Mouse (Mus musculus) olfactory bulb, adult 2 months (tissue): ENCODE results near the gene Parp2. TPM values are rescaled to one million over a fixed set of nuclear protein-coding genes. Genes with fewer than 3 reads are reported as not detected.
"Not testable (repeated sequence)": the region's sequence is repeated elsewhere in the genome, so short reads cannot be mapped to it uniquely, and the experiment has no call there.

Experiments used
- H3K27ac ChIP-seq: fragments of 200-500 bp; 2 replicates; pipeline ENCODE4 v1.5.1; 2012; ENCODE audit warnings: low read depth, low read length; ENCODE audit not compliant: insufficient read depth
- H3K4me1 ChIP-seq: fragments of 200-500 bp; 2 replicates; pipeline ENCODE4 v1.6.1; 2012; ENCODE audit warnings: low read length; ENCODE audit not compliant: control insufficient read depth, insufficient read depth
- H3K4me3 ChIP-seq: fragments of 200-500 bp; 2 replicates; pipeline ENCODE4 v1.5.1; 2012; ENCODE audit warnings: mild to moderate bottlenecking, low read depth, low read length, moderate library complexity; ENCODE audit not compliant: insufficient read depth
- CTCF ChIP-seq: fragments of 200-500 bp; IDR thresholded peaks from 2 replicates; pipeline ENCODE4 v1.5.1; 2012; ENCODE audit warnings: low read depth, mild to moderate bottlenecking, low read length, moderate library complexity; ENCODE audit not compliant: insufficient read depth
- POLR2A ChIP-seq: fragments of 200-500 bp; IDR thresholded peaks from 2 replicates; pipeline ENCODE4 v1.6.1; 2012; ENCODE audit warnings: mild to moderate bottlenecking, low read depth, low read length, moderate library complexity; ENCODE audit not compliant: insufficient read depth
- WGBS: fragments of 180-500 bp; shearing (Covaris S2); methylation state at CpG from one replicate; pipeline ENCODE4 v1.1.7; 2018; 5-methylcytosine and 5-hydroxymethylcytosine counted together
- polyA plus RNA-seq: library from polyadenylated mRNA; stranded (reverse); fragments of >200 nt; gene quantifications from 2 replicates; pipeline ENCODE4 v1.2.4, GENCODE M21; 2012; ENCODE audit warnings: low replicate concordance; ENCODE audit not compliant: missing spikeins, insufficient read depth, insufficient read length

The Parp2 gene
- polyA plus RNA-seq, 1 experiment = not detected

DNA sequence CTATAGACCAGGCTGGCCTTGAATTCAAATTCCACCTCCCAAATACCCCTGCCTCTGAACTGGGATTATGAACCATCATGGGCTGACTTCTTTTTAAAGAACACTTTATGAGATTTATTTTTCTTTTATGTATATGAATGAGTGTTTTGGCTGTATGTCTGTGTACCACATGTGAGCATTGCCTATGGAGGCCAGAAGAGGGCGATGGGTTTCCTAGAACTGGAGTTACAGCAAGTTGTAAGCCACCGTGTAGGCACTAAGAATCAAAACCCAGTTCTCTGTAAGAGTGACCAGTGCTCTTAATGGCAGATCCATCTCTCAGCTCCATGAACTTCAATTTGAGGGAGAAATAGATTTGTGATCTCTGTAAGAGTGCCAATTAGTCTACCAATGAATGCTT is 15.6 kb downstream of the Parp2 start:
- H3K27ac ChIP-seq = no peak overlapping the region
- no peak overlapping the region for H3K4me3 ChIP-seq
- H3K4me1 ChIP-seq = no peaks in the 10 kb centered on the region
- 81% methylated on average over 2 of the region's 2 CpGs for WGBS
- TF ChIP-seq CTCF (no peak), POLR2A (no peak)

DNA sequence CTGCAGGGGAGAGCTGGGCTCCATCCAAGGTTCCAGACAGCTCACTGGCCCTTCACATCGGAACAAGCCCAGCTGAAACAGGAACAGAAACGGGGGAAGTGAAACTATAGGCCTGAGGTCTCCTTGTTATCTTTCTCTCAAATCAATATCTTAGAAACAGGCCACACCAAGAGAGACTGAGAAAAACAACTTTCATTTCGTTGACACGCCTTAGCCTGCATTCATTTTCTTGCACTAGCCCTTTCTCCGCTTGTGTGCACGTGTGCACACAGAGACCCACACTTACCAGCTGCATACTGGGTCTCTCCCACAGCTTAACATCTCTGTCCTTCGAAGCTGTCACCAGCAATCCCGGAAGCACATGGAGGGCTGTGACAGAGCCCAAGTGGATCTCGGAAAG is 16.6 kb downstream of the Parp2 start:
- Histone ChIP-seq H3K27ac (no peak overlapping the region), H3K4me1 (no peaks in the 10 kb centered on the region), H3K4me3 (no peak overlapping the region)
- WGBS = 90% methylated on average over 9 of the region's 9 CpGs
- no peak for TF ChIP-seq POLR2A
- TF ChIP-seq CTCF = no peak

DNA sequence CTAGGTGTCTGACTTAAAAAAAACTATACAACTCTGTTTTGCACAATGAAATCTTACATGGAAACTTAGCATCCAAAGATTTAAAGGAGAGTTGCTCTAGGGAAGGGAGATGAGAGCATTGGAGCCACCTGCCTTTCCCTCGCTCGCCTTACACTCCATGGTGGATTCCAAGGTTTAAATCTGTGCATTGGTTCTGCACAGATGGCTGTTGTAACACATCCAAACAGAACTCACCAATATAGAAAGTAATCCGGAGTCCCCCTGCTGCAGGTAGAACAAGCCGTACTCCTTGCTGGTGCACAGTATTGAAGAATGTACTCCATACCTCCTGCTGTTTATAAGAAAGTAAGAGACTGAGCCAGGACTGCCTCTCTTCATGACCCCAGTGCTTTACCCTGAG is 18.9 kb downstream of the Parp2 start:
- WGBS = 90% methylated on average over 4 of the region's 4 CpGs
- H3K27ac ChIP-seq = no peak overlapping the region
- H3K4me3 ChIP-seq = no peak overlapping the region
- no peak for TF ChIP-seq POLR2A
- no peak for TF ChIP-seq CTCF
- H3K4me1 ChIP-seq = no peaks in the 10 kb centered on the region

DNA sequence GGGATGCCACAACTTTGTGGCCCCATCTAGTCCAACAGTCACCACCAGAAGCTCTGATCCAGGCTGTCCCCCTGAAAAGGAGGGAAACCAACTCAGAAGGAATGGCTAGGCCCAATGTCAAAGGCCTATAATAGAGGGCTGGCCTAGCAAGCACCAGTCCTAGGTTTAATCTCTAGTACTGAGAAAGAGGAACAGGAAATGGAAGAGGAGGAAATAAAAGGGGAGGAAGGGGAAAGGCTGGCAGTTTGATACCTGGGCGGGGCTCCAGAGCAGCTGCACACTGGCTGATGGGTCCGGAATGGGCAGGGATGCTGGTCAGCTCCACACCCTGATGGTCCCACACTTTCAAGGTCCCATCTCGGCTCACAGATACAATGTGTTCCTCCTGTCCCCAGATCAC is 22.2 kb downstream of the Parp2 start:
- WGBS = 78% methylated on average over 3 of the region's 3 CpGs
- TF ChIP-seq POLR2A = no peak
- no peak for TF ChIP-seq CTCF

DNA sequence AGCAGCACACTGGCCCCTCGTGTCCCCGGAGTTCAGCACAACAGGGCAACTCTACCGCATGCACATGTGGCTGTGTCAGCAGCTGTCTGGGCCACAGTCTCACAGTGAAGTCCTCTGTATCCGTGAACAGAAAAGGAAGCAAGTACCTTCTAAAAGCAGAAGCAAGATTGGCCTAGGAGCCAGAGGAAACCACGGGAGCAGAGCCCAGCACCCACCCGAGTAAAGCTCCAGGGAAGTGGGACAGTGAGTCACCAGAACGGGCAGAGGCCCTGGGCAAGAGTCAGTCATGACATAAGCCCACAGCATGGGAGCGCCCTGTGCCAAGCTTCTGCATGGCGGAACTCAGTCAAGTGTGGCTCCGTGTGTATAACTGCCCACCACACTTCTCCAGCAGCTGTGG is 26.3 kb downstream of the Parp2 start:
- Histone ChIP-seq H3K4me3 (no peak overlapping the region), H3K27ac (no peak overlapping the region), H3K4me1 (no peaks in the 10 kb centered on the region)
- no peak for TF ChIP-seq POLR2A
- TF ChIP-seq CTCF = no peak
- WGBS = 69% methylated on average over 10 of the region's 10 CpGs

More for the DNA sequence above, 22.2 kb downstream of the Parp2 start:
- no peak overlapping the region for H3K4me3 ChIP-seq
- no peaks in the 10 kb centered on the region for H3K4me1 ChIP-seq
- no peak overlapping the region for H3K27ac ChIP-seq

DNA sequence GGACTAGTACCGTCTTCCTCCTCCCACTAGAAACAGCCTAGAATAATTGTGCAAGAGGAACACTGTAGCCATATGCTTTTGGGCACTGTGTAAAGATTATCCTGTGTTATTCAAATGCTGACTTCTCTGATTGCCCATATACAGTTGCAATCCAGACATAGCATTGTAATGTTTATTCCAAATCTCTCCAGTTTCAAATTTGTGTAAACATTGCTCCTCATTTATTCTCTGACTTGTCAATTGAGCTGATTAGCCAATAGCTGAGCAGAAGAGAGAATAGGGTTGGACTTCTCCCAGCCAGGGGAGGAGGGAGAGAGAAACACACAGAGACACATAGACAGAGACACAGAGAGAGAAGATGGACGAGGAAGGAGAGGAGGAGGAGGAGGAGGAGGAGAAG is 26.8 kb downstream of the Parp2 start:
- WGBS = 42% methylated on average over 2 of the region's 2 CpGs
- H3K4me1 ChIP-seq = no peaks in the 10 kb centered on the region
- no peak overlapping the region for H3K4me3 ChIP-seq
- TF ChIP-seq POLR2A (no peak), CTCF (no peak)
- H3K27ac ChIP-seq = no peak overlapping the region

DNA sequence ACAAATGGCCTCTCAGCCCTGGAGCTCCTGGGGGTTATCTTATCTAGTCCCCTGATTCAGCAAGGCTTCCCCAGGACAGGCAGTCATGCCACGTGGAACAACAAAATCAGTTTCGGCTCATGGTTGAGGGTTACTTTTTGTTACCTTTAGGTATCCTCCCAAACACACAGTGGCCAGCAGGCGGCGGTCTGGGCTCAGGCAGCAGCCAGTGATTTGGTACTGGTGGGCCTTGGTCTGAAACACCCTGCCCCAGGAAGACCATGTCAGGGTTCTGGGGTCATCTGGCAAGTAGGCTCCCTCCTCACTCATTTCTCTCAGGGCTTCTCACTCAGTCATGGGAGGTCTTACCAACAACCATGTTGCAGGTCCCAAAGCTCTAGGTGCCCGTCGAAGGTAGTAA is 29.6 kb downstream of the Parp2 start:
- no peak overlapping the region for H3K4me3 ChIP-seq
- TF ChIP-seq POLR2A = no peak
- TF ChIP-seq CTCF = no peak
- H3K27ac ChIP-seq = no peak overlapping the region
- H3K4me1 ChIP-seq = no peaks in the 10 kb centered on the region
- 70% methylated on average over 6 of the region's 6 CpGs for WGBS

DNA sequence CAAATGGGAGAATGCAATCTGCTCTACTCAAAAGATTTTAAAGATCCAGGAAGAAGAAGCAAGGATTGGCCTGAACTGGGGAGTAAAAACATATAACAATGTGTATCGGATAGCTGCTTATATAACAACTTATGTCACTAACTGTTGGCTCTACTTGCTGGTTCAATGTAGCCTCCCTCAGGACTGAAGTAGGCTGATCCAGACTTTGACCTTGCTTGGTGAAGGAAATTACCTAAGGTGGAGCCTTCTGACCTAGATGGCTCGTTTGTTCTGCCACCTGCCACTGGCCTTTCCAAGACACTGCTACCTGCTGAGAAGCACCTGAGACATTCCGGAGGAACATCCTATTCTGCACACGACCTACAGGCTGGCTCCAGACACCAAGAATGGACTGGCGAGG is 48.1 kb downstream of the Parp2 start:
- Histone ChIP-seq H3K27ac (no peak overlapping the region), H3K4me3 (no peak overlapping the region), H3K4me1 (no peaks in the 10 kb centered on the region)
- TF ChIP-seq CTCF (no peak), POLR2A (no peak)
- WGBS = 84% methylated on average over 5 of the region's 5 CpGs

DNA sequence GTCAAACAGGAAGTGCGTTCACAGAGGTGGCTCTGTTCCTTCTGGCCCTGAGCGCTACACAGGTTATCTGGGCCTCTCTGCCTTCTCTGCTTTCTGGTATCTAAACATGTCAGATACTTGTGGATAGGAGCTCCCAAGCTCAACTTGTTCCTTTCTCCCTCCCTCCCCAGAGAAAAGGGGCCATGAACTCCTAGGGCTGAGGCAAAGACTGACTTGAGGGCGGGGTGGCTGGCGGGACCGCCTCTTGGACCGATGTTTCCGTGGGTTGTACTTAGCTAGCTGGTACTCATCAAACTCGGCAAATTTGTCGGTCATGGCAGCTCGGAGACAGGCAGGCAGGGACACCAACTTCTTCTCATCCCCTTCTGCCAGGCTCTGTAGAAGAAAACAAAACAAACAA is 55.0 kb downstream of the Parp2 start:
- TF ChIP-seq CTCF (no peak), POLR2A (no peak)
- WGBS = 91% methylated on average over 10 of the region's 10 CpGs
- Histone ChIP-seq H3K27ac (no peak overlapping the region), H3K4me1 (no peaks in the 10 kb centered on the region), H3K4me3 (no peak overlapping the region)

DNA sequence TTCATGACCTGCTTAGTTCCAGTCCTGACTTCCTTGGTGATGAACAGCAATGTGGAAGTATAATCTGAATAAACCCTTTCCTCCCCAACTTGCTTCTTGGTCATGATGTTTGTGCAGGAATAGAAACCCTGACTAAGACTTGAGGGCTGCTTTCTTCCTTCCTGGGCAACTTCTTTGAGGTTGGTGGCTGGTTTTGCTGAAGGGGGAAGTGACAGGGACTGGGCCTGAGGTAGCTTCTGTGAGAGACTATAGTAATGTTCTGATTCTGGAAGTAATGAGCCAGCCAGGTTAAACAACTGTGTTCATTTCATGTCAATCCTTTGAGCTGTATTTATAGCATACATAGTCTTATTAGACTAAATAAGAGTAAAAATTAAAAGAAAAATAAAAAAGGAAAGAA is 57.4 kb downstream of the Parp2 start:
- H3K4me1 ChIP-seq, H3K4me3 ChIP-seq, H3K27ac ChIP-seq: not testable (repeated sequence)

DNA sequence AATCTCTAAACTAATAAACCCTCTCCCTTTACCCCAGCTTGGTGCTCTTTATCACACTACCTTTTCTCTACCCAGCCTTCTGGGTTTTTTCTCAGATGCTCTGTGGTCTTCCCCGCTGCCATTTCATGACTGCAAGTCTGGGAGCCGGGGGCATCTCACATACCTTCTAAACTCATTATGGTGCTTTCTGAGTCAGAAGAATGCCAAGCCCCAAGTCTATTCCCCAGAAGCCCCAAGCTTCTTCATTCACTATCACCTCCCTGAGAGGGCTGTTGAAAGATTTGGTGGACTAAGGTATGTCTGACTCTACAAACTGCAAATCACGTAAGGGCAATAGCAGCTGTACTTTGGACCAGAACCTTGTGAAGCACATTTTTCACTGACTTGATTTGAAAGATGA is 59.3 kb downstream of the Parp2 start:
- WGBS = 93% methylated on average over 3 of the region's 3 CpGs
- Histone ChIP-seq H3K4me1 (peaks cover 5% of the 10 kb centered on the region; the same call in 1 of the 2 replicates), H3K4me3 (no peak overlapping the region), H3K27ac (no peak overlapping the region)
- TF ChIP-seq CTCF = no peak
- no peak for TF ChIP-seq POLR2A
